Mouse (Mus musculus): ENCODE measurements around the gene L3mbtl4. TPM values are rescaled to one million over a fixed set of nuclear protein-coding genes. Genes with fewer than 3 reads are reported as not detected.

Gene L3mbtl4
- polyA plus RNA-seq (2017; shearing (Covaris generic)) = not detected

GRCm38 (mm10) chr17:68273527-68273926 lies at the start of gene L3mbtl4:
TSS of gene L3mbtl4 (plus strand) at chr17:68273797.

GRCm38 (mm10) chr17:68826323-68826722 lies 552.7 kb downstream of the L3mbtl4 start, which contains the start of gene Tmem200c:
TSS of gene Tmem200c (plus strand) at chr17:68826623.

